Mouse (Mus musculus): Measurements from ENCODE around the gene Specc1. TPM values are rescaled to one million over a fixed set of nuclear protein-coding genes. Genes with fewer than 3 reads are reported as not detected.

Specc1 gene
- polyA plus RNA-seq, 1 experiment from 2014 or later, result 10.2 TPM

DNA sequence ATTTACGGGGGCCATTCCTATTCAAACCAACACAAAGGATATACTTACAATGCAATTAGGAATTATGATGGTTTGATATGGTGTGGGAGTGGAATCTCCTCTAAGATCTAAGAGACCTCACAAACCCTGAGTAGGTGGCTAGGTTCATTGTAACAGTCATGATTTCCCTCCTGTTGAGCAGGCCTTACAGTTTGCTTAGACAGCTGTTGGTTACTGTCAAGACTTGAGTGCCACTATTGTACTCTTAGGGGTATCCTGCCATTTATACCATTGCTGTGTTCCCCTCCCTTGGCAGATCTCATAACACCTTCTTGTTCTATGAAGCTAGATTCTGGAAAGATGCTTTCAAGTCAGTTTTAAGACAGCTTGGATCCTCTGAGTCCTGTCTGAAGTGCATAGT, 78.7 kb downstream of the Specc1 start:
- Histone ChIP-seq H3K27me3 (no peaks in the 10 kb centered on the region), H3K27ac (replicated peaks) (no peak overlapping the region), H3K9ac (no peak overlapping the region), H3K4me3 (no peak overlapping the region), H3K9me3 (no peaks in the 10 kb centered on the region), H3K36me3 (no peaks in the 10 kb centered on the region), H3K4me2 (no peak overlapping the region), H3K4me1 (replicated peaks) (no peaks in the 10 kb centered on the region; the same call in 1 of the 2 replicates)
- WGBS, result 85% methylated on average over 1 of the region's 1 CpGs
- ATAC-seq (ENCODE audit: low read depth), result no peak

DNA sequence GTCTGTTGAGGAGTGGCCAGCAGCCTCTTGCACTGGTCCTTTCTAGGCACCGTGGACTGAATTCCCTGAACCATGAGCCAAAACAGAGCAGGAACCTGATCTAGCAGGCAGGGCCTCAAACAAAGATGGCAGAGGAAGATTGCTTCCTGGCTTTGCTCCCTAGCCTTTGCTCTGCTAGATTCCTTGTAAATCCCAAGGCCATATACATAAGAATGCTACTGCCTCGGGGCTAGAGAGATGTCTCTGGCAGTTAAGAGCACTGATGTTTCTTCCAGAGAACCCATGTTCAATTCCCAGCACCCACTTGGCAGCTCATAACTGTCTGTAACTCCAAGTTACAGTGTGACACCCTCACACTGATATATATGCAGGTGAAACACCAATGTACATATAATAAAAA, 83.6 kb downstream of the Specc1 start:
- H3K27me3 ChIP-seq, result no peaks in the 10 kb centered on the region
- H3K4me1 ChIP-seq (replicated peaks), result no peaks in the 10 kb centered on the region
- no peak overlapping the region for H3K4me3 ChIP-seq
- no peak for ATAC-seq (ENCODE audit: low read depth)
- H3K36me3 ChIP-seq, result no peaks in the 10 kb centered on the region
- H3K9ac ChIP-seq, result no peak overlapping the region
- H3K27ac ChIP-seq (replicated peaks), result no peak overlapping the region
- H3K9me3 ChIP-seq, result no peaks in the 10 kb centered on the region
- WGBS, result 60% methylated on average over 2 of the region's 2 CpGs
- H3K4me2 ChIP-seq, result no peak overlapping the region

DNA sequence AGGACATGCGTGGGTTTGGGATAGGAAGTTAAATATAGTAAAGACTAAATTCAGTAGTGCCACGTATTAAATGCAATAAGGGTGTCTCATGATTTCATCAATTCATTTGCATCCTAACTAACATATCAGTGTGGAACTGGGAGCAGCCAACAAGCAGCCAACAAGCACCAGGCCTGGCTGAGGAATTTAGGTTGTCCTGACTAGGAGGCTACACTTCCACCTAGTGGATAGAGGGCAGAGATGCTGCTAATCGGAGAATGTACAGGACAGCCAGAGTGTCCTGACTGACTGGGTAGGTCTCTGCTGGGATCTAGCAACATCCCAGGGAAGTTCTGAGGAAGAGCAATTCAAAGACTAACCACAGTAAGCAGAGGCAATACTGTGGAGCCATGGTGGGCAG, 88.1 kb downstream of the Specc1 start:
- WGBS, result 38% methylated on average over 3 of the region's 3 CpGs

DNA sequence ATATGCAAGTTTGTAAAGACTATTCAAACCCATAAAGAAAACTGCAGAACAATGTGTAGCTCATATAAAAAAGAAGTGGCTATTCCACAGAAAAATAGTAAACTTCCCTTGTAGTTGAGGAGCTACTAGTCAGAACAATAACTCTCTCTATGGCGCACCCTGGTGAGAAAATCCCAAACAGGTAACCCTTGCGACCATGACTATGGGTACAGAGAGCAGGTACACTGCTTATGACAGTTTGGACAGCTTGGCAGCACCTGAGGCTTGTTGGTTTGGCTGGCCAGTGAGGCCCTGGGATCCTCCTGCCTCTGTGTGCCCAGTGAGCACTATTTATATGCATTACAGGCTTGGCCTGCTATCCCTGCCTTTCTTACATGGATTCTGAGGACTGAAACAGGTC, 89.4 kb downstream of the Specc1 start:
- Histone ChIP-seq H3K27ac (replicated peaks) (no peak overlapping the region), H3K36me3 (no peaks in the 10 kb centered on the region), H3K4me3 (no peak overlapping the region), H3K4me2 (no peak overlapping the region), H3K4me1 (replicated peaks) (no peaks in the 10 kb centered on the region), H3K9ac (no peak overlapping the region), H3K27me3 (no peaks in the 10 kb centered on the region), H3K9me3 (no peaks in the 10 kb centered on the region)
- no peak for ATAC-seq (ENCODE audit: low read depth)
- 64% methylated on average over 2 of the region's 2 CpGs for WGBS

More for the DNA sequence above, 88.1 kb downstream of the Specc1 start:
- ATAC-seq (ENCODE audit: low read depth), result no peak
- Histone ChIP-seq H3K4me1 (replicated peaks) (no peaks in the 10 kb centered on the region), H3K27ac (replicated peaks) (no peak overlapping the region), H3K9me3 (no peaks in the 10 kb centered on the region), H3K4me2 (no peak overlapping the region), H3K36me3 (no peaks in the 10 kb centered on the region), H3K4me3 (no peak overlapping the region), H3K9ac (no peak overlapping the region), H3K27me3 (no peaks in the 10 kb centered on the region)

DNA sequence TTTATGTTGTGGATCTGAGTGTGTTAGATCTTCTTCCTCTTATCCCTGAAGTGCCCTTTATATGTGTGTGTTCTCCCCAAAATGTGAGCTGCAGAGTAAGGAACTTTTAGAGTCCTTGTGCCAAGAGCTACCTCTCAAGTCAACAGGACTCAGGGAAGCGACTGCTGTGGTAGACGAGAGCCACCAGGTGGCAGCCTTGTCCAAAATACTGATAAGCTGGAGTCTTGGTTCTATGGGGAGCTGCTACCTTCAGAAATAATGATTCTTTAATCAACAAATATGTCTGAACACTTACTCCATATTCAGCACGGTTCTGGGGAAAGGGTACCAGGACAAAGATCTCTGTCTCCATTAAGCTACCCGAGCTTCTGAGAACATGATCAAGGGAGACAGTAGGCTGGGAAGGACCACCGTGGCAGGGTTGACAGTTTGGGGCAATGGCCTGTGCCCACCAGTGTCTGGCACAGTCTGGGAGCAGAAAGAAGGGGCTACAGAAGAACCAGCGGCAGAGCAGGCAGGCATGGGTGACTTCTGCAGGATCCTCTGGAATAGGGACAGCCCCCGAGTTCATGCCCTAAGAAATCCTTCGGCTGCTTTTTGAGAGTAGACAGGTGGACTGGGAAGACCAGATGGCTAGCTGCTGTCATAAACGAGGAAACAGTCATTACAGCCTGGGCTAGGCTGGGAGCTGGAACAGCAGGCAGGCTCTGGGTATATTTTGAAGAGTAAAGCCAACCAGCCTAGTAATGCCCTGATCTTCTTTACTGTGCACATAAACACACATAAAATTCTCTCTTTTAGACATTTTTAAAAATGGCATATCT, 91.5 kb downstream of the Specc1 start:
- H3K9me3 ChIP-seq, result no peaks in the 10 kb centered on the region
- no peak overlapping the region for H3K9ac ChIP-seq
- H3K4me2 ChIP-seq, result no peak overlapping the region
- H3K4me3 ChIP-seq, result no peak overlapping the region
- no peak overlapping the region for H3K27ac ChIP-seq (replicated peaks)
- H3K4me1 ChIP-seq (replicated peaks), result no peaks in the 10 kb centered on the region
- H3K27me3 ChIP-seq, result no peaks in the 10 kb centered on the region
- WGBS, result 33% methylated on average over 9 of the region's 9 CpGs
- H3K36me3 ChIP-seq, result no peaks in the 10 kb centered on the region
- ATAC-seq (ENCODE audit: low read depth), result peak; percentile 61; the same call in 1 of the 2 replicates

DNA sequence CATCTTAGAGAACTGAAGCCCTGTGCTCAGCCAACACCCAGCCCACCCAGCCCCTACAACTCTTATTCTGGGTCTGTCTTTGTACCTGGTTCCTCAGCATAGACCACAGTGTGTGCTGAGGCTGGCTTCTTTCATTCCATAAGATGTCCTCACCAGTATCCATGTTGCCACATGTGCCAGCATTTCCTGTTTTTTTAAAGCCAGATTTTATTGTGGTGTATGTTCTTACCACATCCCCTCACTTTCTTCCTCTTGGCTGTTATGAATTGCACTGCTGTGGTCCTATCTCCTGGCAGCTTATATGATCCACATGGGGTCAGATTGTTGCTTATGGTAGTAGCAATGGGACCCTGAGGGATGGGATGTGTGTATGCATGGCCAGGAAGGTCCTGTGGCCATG, 92.6 kb downstream of the Specc1 start:
- Histone ChIP-seq H3K36me3 (no peaks in the 10 kb centered on the region), H3K4me3 (no peak overlapping the region), H3K4me2 (no peak overlapping the region), H3K27ac (replicated peaks) (no peak overlapping the region), H3K9me3 (no peaks in the 10 kb centered on the region), H3K27me3 (no peaks in the 10 kb centered on the region), H3K4me1 (replicated peaks) (no peaks in the 10 kb centered on the region), H3K9ac (no peak overlapping the region)
- no peak for ATAC-seq (ENCODE audit: low read depth)

DNA sequence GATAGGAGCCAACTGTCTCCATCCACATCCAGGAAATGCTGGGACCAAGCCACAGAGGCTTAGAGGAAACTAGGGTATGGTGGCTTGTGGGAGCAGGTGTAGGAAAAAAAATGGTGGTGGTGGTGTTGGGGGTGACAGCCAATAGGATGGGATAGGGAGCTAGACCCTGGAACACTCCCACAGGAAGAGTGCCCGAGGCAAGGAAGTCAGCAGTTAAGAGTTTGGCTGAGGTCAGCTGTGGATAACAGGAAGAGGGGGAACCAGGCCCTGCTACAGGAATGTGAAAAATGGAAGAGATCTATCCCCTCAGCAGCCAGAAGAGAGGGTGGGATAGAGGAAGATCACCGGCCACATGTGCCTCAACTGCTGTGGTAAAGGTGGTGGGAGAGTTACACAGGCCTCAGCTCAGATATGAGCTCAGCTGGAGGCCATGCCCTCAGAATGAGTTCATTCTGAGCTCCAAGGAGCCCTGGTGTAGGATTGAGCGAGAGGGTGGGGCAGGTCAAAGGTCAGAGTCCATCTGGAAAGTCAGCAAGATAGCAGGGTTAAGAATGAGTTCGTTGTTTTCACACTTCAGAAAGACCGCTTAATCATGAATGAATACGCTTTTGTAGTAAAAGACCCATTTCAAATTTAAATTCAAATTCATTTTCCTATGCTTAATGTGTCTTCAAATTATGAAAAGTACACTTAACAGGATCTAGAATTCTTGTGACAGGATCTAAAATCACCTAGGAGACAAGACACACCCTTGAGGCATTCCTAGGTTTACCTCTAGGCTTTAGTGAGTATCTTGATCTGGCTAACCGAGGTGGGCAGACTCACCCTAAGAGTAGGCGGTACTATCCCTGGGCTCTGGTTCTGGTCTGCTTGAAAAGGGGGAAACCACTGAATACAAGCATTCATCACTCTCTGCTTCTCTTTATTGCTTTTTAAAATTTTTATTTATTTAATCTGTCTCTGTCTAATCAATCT, 94.1 kb downstream of the Specc1 start:
- H3K9ac ChIP-seq, result 0 out of 2 replicates have a peak overlapping the region, but pooled peaks have one; percentile 12
- H3K4me1 ChIP-seq (replicated peaks), result no peaks in the 10 kb centered on the region
- H3K27ac ChIP-seq (replicated peaks), result no peak overlapping the region
- ATAC-seq (ENCODE audit: low read depth), result no peak
- H3K36me3 ChIP-seq, result no peaks in the 10 kb centered on the region
- 70% methylated on average over 8 of the region's 8 CpGs for WGBS
- no peak overlapping the region for H3K4me3 ChIP-seq
- H3K4me2 ChIP-seq, result no peak overlapping the region
- H3K27me3 ChIP-seq, result no peaks in the 10 kb centered on the region
- H3K9me3 ChIP-seq, result no peaks in the 10 kb centered on the region

DNA sequence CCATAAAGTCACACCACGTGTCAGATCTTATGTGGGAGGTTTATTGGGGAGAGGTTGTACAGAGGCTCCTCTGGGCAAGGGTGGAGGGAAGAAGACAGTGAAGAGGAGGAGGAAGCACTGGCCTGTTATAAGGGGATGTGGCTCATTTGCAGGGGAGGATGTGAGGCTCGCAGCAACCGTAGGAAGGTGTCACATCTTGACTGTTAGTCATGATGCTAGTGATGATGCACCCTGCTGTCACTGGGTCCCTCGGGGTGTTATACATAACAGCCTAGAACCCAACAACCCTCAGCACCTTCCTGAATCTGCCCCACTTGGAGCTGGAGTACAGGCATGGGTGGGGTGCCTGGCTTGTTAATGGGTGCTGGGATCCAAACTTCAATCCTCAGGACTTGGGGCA, 94.9 kb downstream of the Specc1 start:
- ATAC-seq (ENCODE audit: low read depth), result no peak
- no peaks in the 10 kb centered on the region for H3K27me3 ChIP-seq
- no peak overlapping the region for H3K27ac ChIP-seq (replicated peaks)
- WGBS, result 89% methylated on average over 4 of the region's 4 CpGs
- no peak overlapping the region for H3K9ac ChIP-seq
- no peak overlapping the region for H3K4me3 ChIP-seq
- no peaks in the 10 kb centered on the region for H3K4me1 ChIP-seq (replicated peaks)
- H3K4me2 ChIP-seq, result no peak overlapping the region
- H3K36me3 ChIP-seq, result no peaks in the 10 kb centered on the region
- no peaks in the 10 kb centered on the region for H3K9me3 ChIP-seq

DNA sequence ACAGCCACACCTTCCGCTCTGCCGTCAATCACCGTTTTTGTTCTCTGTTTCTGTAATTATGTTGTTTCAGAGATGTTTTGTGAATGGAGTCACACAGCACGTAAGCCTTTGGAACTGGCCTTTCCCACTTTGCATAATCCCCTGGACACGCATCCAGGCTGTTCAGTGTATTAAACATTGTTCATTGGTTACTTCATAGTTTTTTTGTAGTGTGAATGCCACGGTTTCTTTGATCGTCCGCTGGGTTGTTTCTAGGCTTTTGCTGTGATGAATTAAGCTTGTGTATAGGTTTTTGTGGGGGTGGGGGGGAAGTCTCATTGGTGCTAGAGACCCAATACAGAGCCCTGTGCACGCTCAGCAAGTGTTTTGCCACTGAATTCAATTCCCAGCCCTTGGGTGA, 97.4 kb downstream of the Specc1 start:
- no peak overlapping the region for H3K27ac ChIP-seq (replicated peaks)
- H3K27me3 ChIP-seq, result no peaks in the 10 kb centered on the region
- H3K36me3 ChIP-seq, result no peaks in the 10 kb centered on the region
- ATAC-seq (ENCODE audit: low read depth), result no peak
- H3K9ac ChIP-seq, result no peak overlapping the region
- 28% methylated on average over 9 of the region's 9 CpGs for WGBS
- no peaks in the 10 kb centered on the region for H3K4me1 ChIP-seq (replicated peaks)
- H3K4me3 ChIP-seq, result no peak overlapping the region
- no peak overlapping the region for H3K4me2 ChIP-seq
- H3K9me3 ChIP-seq, result no peaks in the 10 kb centered on the region

DNA sequence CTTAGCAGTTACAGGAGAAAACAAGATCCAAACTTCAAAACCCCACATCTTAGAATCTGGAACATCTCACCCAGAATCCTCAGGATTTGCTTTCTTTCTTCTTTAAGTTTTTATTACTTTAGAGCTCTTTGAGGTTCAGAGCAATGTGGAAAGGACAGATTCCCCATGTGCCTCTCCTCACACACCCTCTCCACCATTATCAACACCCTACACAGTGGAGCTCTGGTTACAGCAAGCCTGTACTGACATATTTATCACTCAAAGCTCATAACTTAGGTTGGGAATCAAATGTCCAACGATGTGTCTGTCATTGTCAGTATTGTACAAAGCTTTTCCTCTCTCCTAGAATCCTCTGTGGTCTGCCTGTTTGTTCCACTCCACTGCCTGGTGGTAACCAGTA, 108.0 kb downstream of the Specc1 start:
- Histone ChIP-seq H3K27ac (replicated peaks) (no peak overlapping the region), H3K4me3 (no peak overlapping the region), H3K4me1 (replicated peaks) (0 out of 2 replicates have a peak, but pooled peaks cover 5% of the 10 kb centered on the region), H3K36me3 (no peaks in the 10 kb centered on the region), H3K9ac (no peak overlapping the region), H3K27me3 (no peaks in the 10 kb centered on the region), H3K9me3 (no peaks in the 10 kb centered on the region), H3K4me2 (no peak overlapping the region)
- ATAC-seq (ENCODE audit: low read depth), result no peak
- 51% methylated on average over 1 of the region's 1 CpGs for WGBS

DNA sequence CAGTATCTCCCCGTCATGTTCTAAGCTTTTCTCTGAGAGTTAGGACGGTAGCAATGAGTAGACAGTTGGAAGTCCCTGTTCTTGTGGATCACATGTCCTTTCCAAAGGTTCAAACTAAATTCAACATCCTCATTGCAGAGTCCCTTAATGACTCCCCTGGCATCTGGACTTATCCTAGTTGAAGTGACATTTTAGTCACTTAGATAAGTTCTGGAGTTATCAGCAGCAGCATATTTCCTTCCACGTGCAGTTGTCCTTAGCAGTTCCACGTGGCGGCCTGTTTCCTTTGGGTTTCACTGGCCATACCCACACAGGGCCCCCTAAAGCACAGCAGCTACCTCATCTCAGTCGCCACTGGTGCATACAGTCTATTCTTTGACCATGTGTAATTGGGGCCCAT, 109.1 kb downstream of the Specc1 start:
- Histone ChIP-seq H3K4me3 (no peak overlapping the region), H3K4me1 (replicated peaks) (0 out of 2 replicates have a peak, but pooled peaks cover 8% of the 10 kb centered on the region), H3K27ac (replicated peaks) (no peak overlapping the region), H3K9me3 (no peaks in the 10 kb centered on the region), H3K9ac (no peak overlapping the region), H3K4me2 (no peak overlapping the region), H3K27me3 (no peaks in the 10 kb centered on the region), H3K36me3 (no peaks in the 10 kb centered on the region)
- 78% methylated on average over 6 of the region's 6 CpGs for WGBS
- ATAC-seq (ENCODE audit: low read depth), result no peak

DNA sequence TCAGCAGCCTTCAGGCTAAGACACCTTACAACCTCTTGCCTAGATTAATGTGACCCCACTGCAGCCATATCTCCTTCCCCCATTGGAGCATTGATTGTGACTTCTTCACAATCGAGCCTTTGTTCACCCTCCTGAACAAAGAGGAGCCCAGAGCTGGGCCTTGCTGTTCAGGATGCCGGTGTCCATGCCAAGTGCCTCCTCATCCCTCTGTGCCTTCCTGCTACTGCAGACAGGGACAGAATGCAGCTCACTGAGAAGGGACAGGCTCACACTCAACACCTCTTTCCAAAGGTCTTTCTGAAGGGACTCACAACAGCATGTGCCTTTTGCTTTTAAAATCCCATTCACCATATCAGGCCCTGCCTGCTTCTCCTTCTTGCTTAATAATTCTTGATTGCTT, 113.0 kb downstream of the Specc1 start:
- no peak overlapping the region for H3K27ac ChIP-seq (replicated peaks)
- H3K4me3 ChIP-seq, result no peak overlapping the region
- 22% methylated on average over 2 of the region's 2 CpGs for WGBS
- no peaks in the 10 kb centered on the region for H3K36me3 ChIP-seq
- H3K9me3 ChIP-seq, result no peaks in the 10 kb centered on the region
- no peak overlapping the region for H3K9ac ChIP-seq
- H3K27me3 ChIP-seq, result no peaks in the 10 kb centered on the region
- 0 out of 2 replicates have a peak, but pooled peaks cover 8% of the 10 kb centered on the region for H3K4me1 ChIP-seq (replicated peaks)
- H3K4me2 ChIP-seq, result no peak overlapping the region
- no peak for ATAC-seq (ENCODE audit: low read depth)
